Comparison of ENCODE assay signal across 24 mouse cellular contexts in the genomic region with DNA sequence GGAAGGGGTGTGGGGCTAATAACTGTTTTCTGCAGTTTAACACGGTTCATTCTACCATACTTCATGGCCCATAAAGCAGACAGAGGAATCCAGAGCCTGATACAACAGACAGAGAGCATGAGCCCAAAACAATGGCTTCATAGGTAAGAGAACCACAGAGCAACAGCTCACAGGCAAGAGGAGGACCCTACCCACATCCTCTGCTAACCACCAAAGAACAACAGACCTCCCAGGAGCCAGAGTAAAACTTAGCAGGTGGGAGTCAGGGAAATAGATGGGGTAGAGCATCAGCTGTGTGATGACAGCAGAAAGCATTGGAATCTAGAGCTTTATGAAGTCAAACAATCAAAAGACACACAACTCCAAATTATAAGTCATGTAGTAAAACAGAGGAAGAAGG.
DNase-seq lines count a peak whose midpoint lies in the region; ATAC-seq and TF ChIP-seq lines count a peak whose summit lies in the region.
"Had no signal": no experiment of that assay in that cellular context is flagged by ENCODE, and none has a peak within 500 bp of the region (broad histone marks: within the 10 kb centered on the region; RNA-seq: fewer than 3 reads in every experiment).

No protein-coding gene starts in this region.

- H3K4me1 ChIP-seq in thymus, adult 2 months (replicated peaks; ENCODE audit: control insufficient read depth, insufficient read depth, low read length), result 0 out of 2 replicates have a peak, but pooled peaks cover 2% of the 10 kb centered on the region
- H3K4me1 ChIP-seq in kidney, adult 2 months (ENCODE audit: control insufficient read depth, insufficient read depth, low read length), result no peaks in the 10 kb centered on the region
- no peaks in the 10 kb centered on the region for H3K4me1 ChIP-seq in liver, embryonic 11.5 days (replicated peaks; ENCODE audit: control insufficient read depth, insufficient read depth, low read length)
- H3K4me1 ChIP-seq: forebrain, embryonic 10.5 days; forebrain, embryonic 13.5 days; heart, embryonic 12.5 days; heart, embryonic 15.5 days had no signal

- H3K27ac ChIP-seq in thymus, adult 2 months (ENCODE audit: control insufficient read depth, insufficient read depth, low read length), result peak overlapping the region; percentile 88
- no peak overlapping the region for H3K27ac ChIP-seq in kidney, adult 2 months (ENCODE audit: insufficient read depth, low read depth, low read length)
- no peak overlapping the region for H3K27ac ChIP-seq in liver, embryonic 11.5 days (ENCODE audit: low read depth, low read length)
- H3K27ac ChIP-seq: forebrain, embryonic 10.5 days; forebrain, embryonic 13.5 days; gastrocnemius, adult 2 months; heart, embryonic 15.5 days; hindbrain, embryonic 14.5 days had no signal

- no peak for TF ChIP-seq POLR2A in thymus, adult 2 months (IDR thresholded peaks at IDR 0.05; ENCODE audit: control insufficient read depth, extremely low read depth, insufficient read depth, low read length, poor library complexity)
- no peak for TF ChIP-seq POLR2A in kidney, adult 2 months (IDR thresholded peaks at IDR 0.05; ENCODE audit: low read depth, low read length)

- no peaks in the 10 kb centered on the region for H3K27me3 ChIP-seq in thymus, adult 2 months (ENCODE audit: control insufficient read depth, insufficient read depth, low read length)
- H3K27me3 ChIP-seq in kidney, adult 2 months (replicated peaks; ENCODE audit: control insufficient read depth, insufficient read depth, low read length), result no peaks in the 10 kb centered on the region
- H3K27me3 ChIP-seq in liver, embryonic 11.5 days (replicated peaks; ENCODE audit: control insufficient read depth, insufficient read depth, low read length), result no peaks in the 10 kb centered on the region
- H3K27me3 ChIP-seq: forebrain, embryonic 13.5 days; heart, embryonic 12.5 days; heart, embryonic 15.5 days had no signal

- intact Hi-C loops in heart, postnatal 36 days (cut with DNase I), result no loop called here

- no peak overlapping the region for H3K4me2 ChIP-seq in liver, embryonic 11.5 days
- H3K4me2 ChIP-seq: forebrain, embryonic 13.5 days; heart, embryonic 12.5 days; heart, embryonic 15.5 days; hindbrain, embryonic 14.5 days had no signal

- peak; percentile 41 for DNase-seq in heart, adult 11 months
- no peak for DNase-seq in heart, postnatal 36 days
- DNase-seq in thymus, adult 2 months, result peak; percentile 35
- DNase-seq in thymus, postnatal 14 days, result peak; percentile 59
- peak; percentile 30 for DNase-seq in thymus, postnatal 4 days
- no peak for DNase-seq in kidney, adult 2 months
- DNase-seq in cerebellum, postnatal 14 days, result no peak
- DNase-seq in liver, embryonic 11.5 days (ENCODE audit: low spot score), result no peak
- DNase-seq: adrenal gland, adult 8-10 months; adrenal gland, postnatal 25 days; cerebellum, adult 11-12 months; cerebellum, adult 8-10 months; gastrocnemius, adult 2 months; gastrocnemius, postnatal 14 days; heart, adult 18-20 months; heart, postnatal 10 days; heart, postnatal 4 days had no signal

- no peaks in the 10 kb centered on the region for H3K36me3 ChIP-seq in thymus, adult 2 months (ENCODE audit: control insufficient read depth, insufficient read depth, low read length)
- no peaks in the 10 kb centered on the region for H3K36me3 ChIP-seq in kidney, adult 2 months (ENCODE audit: control insufficient read depth, insufficient read depth, low read length)
- H3K36me3 ChIP-seq in liver, embryonic 11.5 days (ENCODE audit: control insufficient read depth, insufficient read depth, low read length), result no peaks in the 10 kb centered on the region
- H3K36me3 ChIP-seq: forebrain, embryonic 10.5 days; heart, embryonic 12.5 days; heart, embryonic 15.5 days had no signal

- no peak for ATAC-seq in liver, embryonic 11.5 days (replicated peaks; ENCODE audit: low FRiP score)
- ATAC-seq: activated CD4-positive, CD25-positive, alpha-beta regulatory T cell, adult 4 months; forebrain, embryonic 13.5 days; forebrain, embryonic 16.5 days had no signal

- no peak overlapping the region for H3K4me3 ChIP-seq in thymus, adult 2 months (ENCODE audit: control insufficient read depth, insufficient read depth, low read length)
- H3K4me3 ChIP-seq in kidney, adult 2 months (ENCODE audit: insufficient read depth, low read depth, low read length), result no peak overlapping the region
- H3K4me3 ChIP-seq in liver, embryonic 11.5 days (ENCODE audit: low read depth, low read length), result no peak overlapping the region
- H3K4me3 ChIP-seq: forebrain, embryonic 10.5 days; forebrain, embryonic 13.5 days; gastrocnemius, adult 2 months; heart, embryonic 12.5 days; heart, embryonic 15.5 days had no signal

- H3K9ac ChIP-seq in liver, embryonic 11.5 days (ENCODE audit: low read depth, low read length), result no peak overlapping the region
- H3K9ac ChIP-seq: forebrain, embryonic 13.5 days; heart, embryonic 12.5 days; heart, embryonic 15.5 days; hindbrain, embryonic 14.5 days had no signal

- WGBS in thymus, adult 2 months, result 23% methylated on average over 1 of the region's 1 CpGs
- WGBS in kidney, adult 2 months, result 42% methylated on average over 1 of the region's 1 CpGs
- 76% methylated on average over 1 of the region's 1 CpGs for WGBS in liver, embryonic 11.5 days

- no peaks in the 10 kb centered on the region for H3K9me3 ChIP-seq in liver, embryonic 11.5 days (ENCODE audit: control insufficient read depth, low read length)
- H3K9me3 ChIP-seq: forebrain, embryonic 10.5 days; forebrain, embryonic 13.5 days; heart, embryonic 12.5 days; heart, embryonic 15.5 days had no signal

- no peak for TF ChIP-seq CTCF in thymus, adult 2 months (IDR thresholded peaks at IDR 0.05; ENCODE audit: borderline replicate concordance, control insufficient read depth, extremely low read depth, insufficient read depth, low read length, poor library complexity)
- no peak for TF ChIP-seq CTCF in kidney, adult 2 months (conservative IDR thresholded peaks at IDR 0.05; ENCODE audit: insufficient read depth, insufficient read length, low read depth, low read length)

Comparison
In these comparisons a context has a peak if more than half of its experiments do, and no peak if none do; other contexts are left out.
1. DNase-seq: peak in heart, adult 11 months (single experiment), thymus, adult 2 months (single experiment), thymus, postnatal 14 days (single experiment) and thymus, postnatal 4 days (single experiment); none in heart, postnatal 36 days (0 of 2), kidney, adult 2 months (single experiment), cerebellum, postnatal 14 days (0 of 2) and liver, embryonic 11.5 days (single experiment).